Mouse (Mus musculus): ENCODE measurements around the gene Exph5. TPM values are rescaled to one million over a fixed set of nuclear protein-coding genes. Genes with fewer than 3 reads are reported as not detected.

Gene Exph5
- polyA plus RNA-seq, 1 experiment from 2014 or later: 0.14 TPM

DNA sequence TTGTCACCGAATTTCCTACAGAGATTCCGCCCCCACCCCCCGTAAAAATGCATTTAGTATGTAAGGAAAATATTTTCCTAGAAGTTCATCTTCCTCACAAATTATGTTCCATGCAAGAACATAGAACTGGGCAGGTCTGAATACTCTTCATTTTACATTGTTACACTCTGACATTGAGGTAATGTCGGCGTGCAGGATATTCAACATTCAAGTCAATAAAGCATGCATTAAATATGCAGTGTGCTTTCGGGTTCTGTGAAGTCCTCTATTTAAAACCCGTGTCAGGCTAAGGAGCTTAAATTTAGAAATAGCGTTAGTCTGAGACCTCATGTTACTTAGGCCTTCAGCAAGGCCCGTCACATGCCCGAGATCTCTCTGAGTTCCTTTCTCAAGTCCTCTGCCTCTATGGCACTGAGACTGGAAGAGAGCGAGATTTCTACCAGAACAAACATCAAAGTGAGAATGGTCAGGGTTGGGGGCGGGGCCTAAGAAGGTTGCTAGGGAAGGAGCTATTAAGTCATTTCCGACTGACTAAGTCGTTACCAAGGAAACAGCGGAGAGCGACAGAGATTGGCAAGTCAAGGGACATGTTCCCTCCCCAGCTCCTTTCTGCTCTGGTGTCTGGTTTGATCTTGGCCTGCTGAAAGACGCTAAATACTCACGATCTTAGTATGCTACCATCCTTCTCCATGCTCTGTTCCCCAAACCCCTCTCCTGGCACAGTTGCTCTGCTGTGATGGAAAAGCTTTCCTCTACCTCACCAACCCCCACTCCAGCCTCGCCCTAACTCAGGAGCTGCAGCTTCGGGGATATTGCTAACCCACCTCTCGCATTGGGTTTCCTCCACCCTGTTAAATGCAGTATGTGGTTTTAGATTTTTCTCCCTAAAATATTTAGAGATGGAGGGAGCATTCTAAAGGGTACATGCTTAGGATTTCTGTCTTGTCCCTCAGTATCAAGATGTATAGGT, 103.6 kb downstream of the Exph5 start:
- Histone ChIP-seq H3K27me3 (replicated peaks; ENCODE audit: control insufficient read depth, insufficient read depth, low read length) (no peaks in the 10 kb centered on the region), H3K9me3 (ENCODE audit: control insufficient read depth, low read length) (no peaks in the 10 kb centered on the region), H3K4me1 (replicated peaks; ENCODE audit: control insufficient read depth, insufficient read depth, low read length) (peaks cover 10% of the 10 kb centered on the region; the same call in 1 of the 2 replicates), H3K27ac (ENCODE audit: low read length) (peak overlapping the region; percentile 82), H3K36me3 (ENCODE audit: control insufficient read depth, insufficient read depth) (no peaks in the 10 kb centered on the region), H3K4me3 (replicated peaks; ENCODE audit: low read length) (peak overlapping the region; percentile 41), H3K9ac (replicated peaks; ENCODE audit: low read depth, low read length) (peak overlapping the region; percentile 56), H3K4me2 (ENCODE audit: low read length) (peak overlapping the region; percentile 55)
- WGBS: 27% methylated on average over 21 of the region's 21 CpGs
- peak; percentile 97 for ATAC-seq

DNA sequence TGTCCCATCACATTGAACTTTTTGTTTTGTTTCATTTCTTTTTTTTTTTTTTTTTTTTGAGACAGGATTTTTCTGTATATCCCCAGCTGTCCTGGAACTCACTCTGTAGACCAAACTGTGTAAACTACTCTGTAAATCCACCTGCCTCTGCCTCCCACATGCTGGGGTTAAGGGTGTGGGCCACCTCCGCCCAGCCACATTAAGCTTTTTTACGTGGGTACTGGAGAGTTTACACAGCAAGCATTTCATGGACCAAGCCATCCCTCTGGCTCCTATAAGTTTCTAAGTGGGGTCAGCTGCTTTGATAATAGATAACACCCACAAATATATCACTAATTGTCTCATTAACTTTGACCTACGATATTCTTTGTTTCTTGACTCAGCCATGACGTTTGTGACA, 107.1 kb downstream of the Exph5 start:
- Histone ChIP-seq H3K9ac (replicated peaks; ENCODE audit: low read depth, low read length) (no peak overlapping the region), H3K27ac (ENCODE audit: low read length) (no peak overlapping the region), H3K27me3 (replicated peaks; ENCODE audit: control insufficient read depth, insufficient read depth, low read length) (no peaks in the 10 kb centered on the region), H3K4me2 (ENCODE audit: low read length) (no peak overlapping the region), H3K9me3 (ENCODE audit: control insufficient read depth, low read length) (no peaks in the 10 kb centered on the region), H3K36me3 (ENCODE audit: control insufficient read depth, insufficient read depth) (no peaks in the 10 kb centered on the region), H3K4me3 (replicated peaks; ENCODE audit: low read length) (no peak overlapping the region), H3K4me1 (replicated peaks; ENCODE audit: control insufficient read depth, insufficient read depth, low read length) (0 out of 2 replicates have a peak, but pooled peaks cover 2% of the 10 kb centered on the region)
- 89% methylated on average over 4 of the region's 4 CpGs for WGBS
- no peak for ATAC-seq

DNA sequence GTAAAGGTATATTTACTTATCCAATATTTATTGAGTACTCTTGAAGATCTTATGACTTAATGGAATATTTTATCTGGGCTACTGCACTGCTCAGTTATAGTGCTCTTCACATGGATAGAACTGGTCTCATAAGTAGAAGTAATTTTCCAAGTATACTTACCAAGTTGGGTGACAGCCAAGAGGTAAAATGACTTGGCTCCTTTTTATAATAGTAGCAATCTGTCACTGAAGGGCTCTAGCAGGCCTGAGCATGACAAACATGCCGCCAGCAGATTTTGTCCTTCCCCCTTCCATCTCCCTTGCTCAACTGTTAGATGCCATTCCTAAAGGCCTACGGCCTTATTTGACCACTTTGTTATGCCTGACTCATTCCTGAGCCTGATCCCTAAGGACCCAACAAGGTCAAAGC, 107.5 kb downstream of the Exph5 start:
- ATAC-seq: no peak
- 77% methylated on average over 2 of the region's 2 CpGs for WGBS

DNA sequence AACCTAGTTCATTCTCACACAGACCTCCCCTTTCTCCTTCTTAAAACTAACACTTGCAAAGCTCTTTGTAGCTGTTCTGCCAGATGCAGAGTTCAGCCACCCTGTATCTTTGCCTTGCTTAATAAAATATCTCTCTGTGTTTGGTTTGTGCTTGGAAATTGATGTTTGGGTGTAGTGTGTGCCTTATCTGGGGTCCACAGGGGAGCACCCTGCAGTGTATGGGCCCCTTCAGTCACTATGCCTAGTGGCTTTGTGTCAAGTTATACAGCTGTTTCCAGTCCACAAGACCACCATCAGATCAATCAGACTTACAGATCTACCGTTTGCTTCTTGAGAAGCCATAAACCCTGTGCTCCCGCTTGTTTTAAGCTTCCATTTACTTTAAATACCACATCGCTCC, 108.0 kb downstream of the Exph5 start:
- no peak overlapping the region for H3K27ac ChIP-seq (ENCODE audit: low read length)
- no peak for ATAC-seq

More for the DNA sequence above, 107.5 kb downstream of the Exph5 start:
- no peaks in the 10 kb centered on the region for H3K27me3 ChIP-seq (replicated peaks; ENCODE audit: control insufficient read depth, insufficient read depth, low read length)
- no peak overlapping the region for H3K4me2 ChIP-seq (ENCODE audit: low read length)
- H3K4me1 ChIP-seq (replicated peaks; ENCODE audit: control insufficient read depth, insufficient read depth, low read length): 0 out of 2 replicates have a peak, but pooled peaks cover 2% of the 10 kb centered on the region
- H3K27ac ChIP-seq (ENCODE audit: low read length): no peak overlapping the region
- no peaks in the 10 kb centered on the region for H3K36me3 ChIP-seq (ENCODE audit: control insufficient read depth, insufficient read depth)
- H3K4me3 ChIP-seq (replicated peaks; ENCODE audit: low read length): no peak overlapping the region
- H3K9ac ChIP-seq (replicated peaks; ENCODE audit: low read depth, low read length): no peak overlapping the region
- no peaks in the 10 kb centered on the region for H3K9me3 ChIP-seq (ENCODE audit: control insufficient read depth, low read length)

DNA sequence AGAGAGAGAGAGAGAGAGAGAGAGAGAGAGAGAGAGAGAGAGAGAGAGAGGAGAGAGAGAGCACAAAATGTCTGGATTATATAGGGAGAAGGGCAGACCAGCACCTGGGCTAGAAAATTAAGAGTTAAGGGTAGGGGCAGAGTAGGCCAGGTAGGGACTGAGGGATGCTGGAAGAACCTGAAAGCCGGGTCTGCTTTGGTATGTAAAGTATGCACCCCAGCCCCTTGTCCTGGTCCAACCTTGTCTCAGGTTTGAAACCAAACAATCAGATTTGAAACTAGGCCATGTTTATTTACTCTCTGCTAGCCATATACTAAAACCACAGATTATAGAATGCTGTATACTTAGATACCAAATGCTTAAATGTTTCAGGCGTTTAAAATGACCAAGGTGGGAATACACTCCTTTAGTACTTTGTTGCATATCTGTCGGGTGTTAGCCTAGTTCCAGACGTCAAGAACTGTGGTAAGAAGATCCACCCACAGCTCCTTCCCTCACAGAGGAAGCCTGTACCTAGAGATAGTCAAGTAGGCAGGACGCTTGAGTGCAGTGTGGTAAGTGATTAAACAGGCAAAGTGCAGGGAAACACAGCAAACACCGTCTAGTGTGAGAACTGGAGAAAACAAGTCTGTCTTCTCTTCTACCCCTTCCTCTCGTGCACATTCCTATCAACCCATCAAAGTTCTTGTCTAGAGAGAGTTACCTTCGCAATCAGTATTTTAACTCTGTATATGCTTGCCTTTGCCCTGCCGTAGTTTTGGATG, 120.8 kb downstream of the Exph5 start:
- H3K9ac ChIP-seq (replicated peaks; ENCODE audit: low read depth, low read length): no peak overlapping the region
- 81% methylated on average over 9 of the region's 9 CpGs for WGBS
- H3K4me2 ChIP-seq (ENCODE audit: low read length): no peak overlapping the region
- ATAC-seq: no peak
- no peak overlapping the region for H3K4me3 ChIP-seq (replicated peaks; ENCODE audit: low read length)
- no peak overlapping the region for H3K27ac ChIP-seq (ENCODE audit: low read length)
- no peaks in the 10 kb centered on the region for H3K4me1 ChIP-seq (replicated peaks; ENCODE audit: control insufficient read depth, insufficient read depth, low read length)
- no peaks in the 10 kb centered on the region for H3K36me3 ChIP-seq (ENCODE audit: control insufficient read depth, insufficient read depth)
- no peaks in the 10 kb centered on the region for H3K27me3 ChIP-seq (replicated peaks; ENCODE audit: control insufficient read depth, insufficient read depth, low read length)
- no peaks in the 10 kb centered on the region for H3K9me3 ChIP-seq (ENCODE audit: control insufficient read depth, low read length)

More for the DNA sequence above, 108.0 kb downstream of the Exph5 start:
- Histone ChIP-seq H3K4me3 (replicated peaks; ENCODE audit: low read length) (no peak overlapping the region), H3K36me3 (ENCODE audit: control insufficient read depth, insufficient read depth) (no peaks in the 10 kb centered on the region), H3K4me2 (ENCODE audit: low read length) (no peak overlapping the region), H3K27me3 (replicated peaks; ENCODE audit: control insufficient read depth, insufficient read depth, low read length) (no peaks in the 10 kb centered on the region), H3K9ac (replicated peaks; ENCODE audit: low read depth, low read length) (no peak overlapping the region), H3K4me1 (replicated peaks; ENCODE audit: control insufficient read depth, insufficient read depth, low read length) (0 out of 2 replicates have a peak, but pooled peaks cover 2% of the 10 kb centered on the region), H3K9me3 (ENCODE audit: control insufficient read depth, low read length) (no peaks in the 10 kb centered on the region)
- WGBS: 93% methylated on average over 3 of the region's 3 CpGs

DNA sequence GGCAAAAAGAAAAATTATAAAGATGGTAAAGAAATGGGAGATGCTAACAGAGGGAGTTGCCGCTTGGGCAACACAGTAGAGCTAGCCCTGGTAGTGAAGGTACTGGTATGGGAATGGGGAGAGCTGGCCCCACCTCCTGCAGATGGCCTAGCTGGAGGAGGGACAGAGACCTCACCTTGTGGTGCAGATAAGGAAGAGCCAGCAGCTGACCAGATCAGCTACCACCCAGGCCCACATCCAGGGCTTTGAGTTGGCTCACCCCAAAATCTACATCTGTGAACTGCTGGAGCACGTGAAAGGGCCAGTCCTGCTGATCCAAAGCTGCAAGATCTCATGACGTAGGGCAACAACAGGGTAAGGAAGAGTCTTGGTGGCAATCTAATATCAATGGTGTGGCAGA, 125.3 kb downstream of the Exph5 start:
- Histone ChIP-seq H3K9ac (replicated peaks; ENCODE audit: low read depth, low read length) (no peak overlapping the region), H3K4me2 (ENCODE audit: low read length) (no peak overlapping the region), H3K36me3 (ENCODE audit: control insufficient read depth, insufficient read depth) (no peaks in the 10 kb centered on the region), H3K9me3 (ENCODE audit: control insufficient read depth, low read length) (no peaks in the 10 kb centered on the region), H3K4me3 (replicated peaks; ENCODE audit: low read length) (no peak overlapping the region), H3K27me3 (replicated peaks; ENCODE audit: control insufficient read depth, insufficient read depth, low read length) (no peaks in the 10 kb centered on the region), H3K4me1 (replicated peaks; ENCODE audit: control insufficient read depth, insufficient read depth, low read length) (no peaks in the 10 kb centered on the region), H3K27ac (ENCODE audit: low read length) (no peak overlapping the region)
- 89% methylated on average over 3 of the region's 3 CpGs for WGBS
- no peak for ATAC-seq

Small RNA genes lying within 50 kb of the gene (microRNA-seq; reads per million reads assigned to microRNA genes)
- not detected for gene Mir130c

Other genes starting within 250 kb of the Exph5 start
- gene Ddx10, start 53.6 kb upstream of the Exph5 start, polyA plus RNA-seq (2015; fragmentation: Nextera tagmentation; extraction: Ambion mirVana): 24.4 and 26.3 TPM in 2 replicates
- gene Kdelc2, start 82.4 kb downstream of the Exph5 start, polyA plus RNA-seq (2015; fragmentation: Nextera tagmentation; extraction: Ambion mirVana): 4.7 and 7.1 TPM in 2 replicates
- gene 4930550C14Rik, start 100.7 kb downstream of the Exph5 start, polyA plus RNA-seq (2015; fragmentation: Nextera tagmentation; extraction: Ambion mirVana): 0.22 and 0.30 TPM in 2 replicates
- gene Atm, start 235.1 kb downstream of the Exph5 start, polyA plus RNA-seq (2015; fragmentation: Nextera tagmentation; extraction: Ambion mirVana): 12.9 and 14.0 TPM in 2 replicates
- gene Npat, start 235.4 kb downstream of the Exph5 start, polyA plus RNA-seq (2015; fragmentation: Nextera tagmentation; extraction: Ambion mirVana): 12.1 and 14.1 TPM in 2 replicates

Data from forebrain, embryonic 16.5 days (tissue).